Mouse (Mus musculus) B cell, adult 2 months (primary cell): ENCODE data around the gene Ttc29.

ENCODE experiments used
- DNase-seq, 2 experiments: peaks; one replicate each; pipeline ENCODE4 v3.0.0; 2022

The Ttc29 gene

GRCm38 (mm10) chr8:78284805-78285204 is 71.7 kb downstream of the Ttc29 start:
- no peak for DNase-seq

GRCm38 (mm10) chr8:78285366-78285765 is 72.3 kb downstream of the Ttc29 start:
- no peak for DNase-seq

GRCm38 (mm10) chr8:78289374-78289971 is 76.4 kb downstream of the Ttc29 start:
- no peak for DNase-seq

- DNase-seq = no peak
Measured at GRCm38 (mm10) chr8:78290274-78290673, 77.2 kb downstream of the Ttc29 start.

- no peak for DNase-seq
Measured at GRCm38 (mm10) chr8:78295494-78295893, 82.4 kb downstream of the Ttc29 start.

- no peak for DNase-seq
Measured at GRCm38 (mm10) chr8:78303579-78303978, 90.5 kb downstream of the Ttc29 start.

GRCm38 (mm10) chr8:78306604-78307003 is 93.5 kb downstream of the Ttc29 start:
- DNase-seq = no peak

GRCm38 (mm10) chr8:78307131-78307530 is 94.0 kb downstream of the Ttc29 start:
- no peak for DNase-seq

- DNase-seq = no peak
Measured at GRCm38 (mm10) chr8:78309539-78309938, 96.4 kb downstream of the Ttc29 start.

GRCm38 (mm10) chr8:78315576-78315975 is 102.5 kb downstream of the Ttc29 start:
- no peak for DNase-seq

- no peak for DNase-seq
Measured at GRCm38 (mm10) chr8:78317666-78318065, 104.6 kb downstream of the Ttc29 start.

GRCm38 (mm10) chr8:78323391-78323790 is 110.3 kb downstream of the Ttc29 start:
- no peak for DNase-seq

GRCm38 (mm10) chr8:78340689-78341529 is 127.8 kb downstream of the Ttc29 start:
- DNase-seq = no peak

- DNase-seq = no peak
Measured at GRCm38 (mm10) chr8:78342151-78342550, 129.1 kb downstream of the Ttc29 start.

GRCm38 (mm10) chr8:78344006-78344405 is 130.9 kb downstream of the Ttc29 start:
- DNase-seq = no peak

GRCm38 (mm10) chr8:78345705-78346104 is 132.6 kb downstream of the Ttc29 start:
- no peak for DNase-seq

- no peak for DNase-seq
Measured at GRCm38 (mm10) chr8:78346131-78346621, 133.1 kb downstream of the Ttc29 start.

- no peak for DNase-seq
Measured at GRCm38 (mm10) chr8:78353902-78354301, 140.8 kb downstream of the Ttc29 start.

GRCm38 (mm10) chr8:78354801-78355200 is 141.7 kb downstream of the Ttc29 start:
- no peak for DNase-seq

- DNase-seq = no peak
Measured at GRCm38 (mm10) chr8:78390756-78391155, 177.7 kb downstream of the Ttc29 start.

GRCm38 (mm10) chr8:78419272-78419671 is 206.2 kb downstream of the Ttc29 start:
- DNase-seq = no peak

GRCm38 (mm10) chr8:78420101-78420503 is 207.0 kb downstream of the Ttc29 start:
- DNase-seq = no peak

GRCm38 (mm10) chr8:78423937-78424336 is 210.8 kb downstream of the Ttc29 start:
- DNase-seq = no peak

GRCm38 (mm10) chr8:78426455-78426854 is 213.4 kb downstream of the Ttc29 start:
- no peak for DNase-seq
